Mouse (Mus musculus) limb, embryonic 11.5 days (tissue): Measurements from ENCODE around the gene Nfe2. TPM values are rescaled to one million over a fixed set of nuclear protein-coding genes. Genes with fewer than 3 reads are reported as not detected.

Experiments
- ATAC-seq: fragments of 200-750 bp; cut with Nextera tagmentation; 2 replicates; pipeline ENCODE4 v1.8.0; 2017; ENCODE audit warnings: low read depth; ENCODE audit not compliant: insufficient number of reproducible peaks, low FRiP score, low TSS enrichment
- DNase-seq: peaks from one replicate; pipeline ENCODE4 v3.0.0-alpha.2; 2015; ENCODE audit warnings: low spot score
- H3K27ac ChIP-seq: fragments of 300-500 bp; sonication (generic); replicated peaks from 2 replicates; pipeline ENCODE4 v1.5.1; 2014; ENCODE audit warnings: low read depth, mild to moderate bottlenecking, low read length
- H3K27me3 ChIP-seq: fragments of 300-500 bp; sonication (generic); 2 replicates; pipeline ENCODE4 v1.6.1; 2014; ENCODE audit warnings: mild to moderate bottlenecking, low read length, mixed read lengths; ENCODE audit not compliant: control insufficient read depth, insufficient read depth
- H3K36me3 ChIP-seq: fragments of 300-500 bp; sonication (generic); 2 replicates; pipeline ENCODE4 v1.6.1; 2014; ENCODE audit warnings: mild to moderate bottlenecking, low read length, moderate library complexity, mixed read lengths; ENCODE audit not compliant: control insufficient read depth, insufficient read depth
- H3K4me1 ChIP-seq: fragments of 300-500 bp; sonication (generic); 2 replicates; pipeline ENCODE4 v1.6.1; 2014; ENCODE audit warnings: low read length, mixed read lengths; ENCODE audit not compliant: control insufficient read depth, insufficient read depth
- H3K4me2 ChIP-seq: fragments of 300-500 bp; sonication (generic); 2 replicates; pipeline ENCODE4 v1.6.1; 2014; ENCODE audit warnings: low read depth, mild to moderate bottlenecking, moderate library complexity; ENCODE audit not compliant: severe bottlenecking
- H3K4me3 ChIP-seq: fragments of 300-500 bp; sonication (generic); 2 replicates; pipeline ENCODE4 v1.5.1; 2014; ENCODE audit warnings: low read depth, low read length
- H3K9ac ChIP-seq: fragments of 300-500 bp; sonication (generic); 2 replicates; pipeline ENCODE4 v1.6.1; 2014; ENCODE audit warnings: mild to moderate bottlenecking, low read length
- H3K9me3 ChIP-seq: fragments of 300-500 bp; sonication (generic); 2 replicates; pipeline ENCODE4 v1.6.1; 2016; ENCODE audit warnings: low read length; ENCODE audit not compliant: control insufficient read depth
- WGBS: fragments of 180-500 bp; shearing (Covaris S2); extraction: QIAGEN DNeasy Blood & Tissue Kit; methylation state at CpG from one replicate; pipeline ENCODE4 v1.1.7; 2014; 5-methylcytosine and 5-hydroxymethylcytosine counted together
- microRNA counts: library from miRNA; unstranded; fragments of <30 nt; microRNA quantifications from one replicate; lab custom pipeline; 2016
- microRNA-seq: library from miRNA; unstranded; fragments of <30 nt; microRNA quantifications from one replicate; pipeline ENCODE4, GENCODE M21; 2016
- polyA plus RNA-seq: library from polyadenylated mRNA; unstranded; fragments of >200 nt; fragmentation: Nextera tagmentation; extraction: Ambion mirVana; gene quantifications from 2 replicates; pipeline ENCODE4 v1.2.1, GENCODE M21; 2014

Gene Nfe2
- polyA plus RNA-seq, 1 experiment from 2014 or later: 7.7 TPM

DNA sequence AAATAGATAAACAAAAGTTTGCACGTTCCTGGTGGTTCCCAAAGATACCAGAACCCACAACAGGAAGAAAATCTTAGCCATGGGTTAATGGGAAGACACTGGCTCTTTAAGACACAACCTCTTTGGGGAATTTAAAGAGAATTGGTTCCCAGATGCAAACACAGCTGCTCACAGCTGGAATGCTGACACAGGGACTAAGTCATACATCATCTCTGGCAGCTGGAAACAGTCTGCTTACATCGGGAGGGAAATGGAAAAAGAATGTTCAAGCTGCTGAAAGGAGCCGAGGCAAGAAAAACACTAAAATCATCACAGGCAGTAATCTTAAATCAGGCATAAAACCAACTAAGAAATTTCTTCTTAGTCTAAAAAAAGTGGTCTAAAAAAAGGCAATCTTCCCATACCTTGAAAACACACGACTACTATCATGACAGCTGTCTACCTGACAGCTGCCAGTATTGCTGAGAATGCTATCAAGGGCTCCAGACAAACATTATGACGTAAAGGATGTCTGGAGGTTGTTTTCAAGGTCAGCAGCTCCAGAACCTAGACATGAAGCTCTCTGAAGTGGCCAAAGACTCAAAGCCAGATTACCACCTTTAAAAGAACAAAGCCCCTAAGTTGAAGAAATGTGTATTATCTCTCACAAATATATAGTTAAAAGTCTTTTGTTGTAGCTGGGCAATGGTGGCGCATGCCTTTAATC is 56.0 kb downstream of the Nfe2 start:
- Histone ChIP-seq H3K4me1 (no peaks in the 10 kb centered on the region), H3K36me3 (peaks cover 19% of the 10 kb centered on the region), H3K9me3 (no peaks in the 10 kb centered on the region), H3K27me3 (no peaks in the 10 kb centered on the region), H3K4me3 (no peak overlapping the region), H3K9ac (no peak overlapping the region), H3K4me2 (no peak overlapping the region), H3K27ac (no peak overlapping the region)
- DNase-seq (no peak), ATAC-seq (no peak)
- WGBS: 59% methylated on average over 6 of the region's 6 CpGs

MicroRNA genes within 50 kb of the gene (microRNA counts, 519-probe panel; counts per million panel counts)
- microRNA mmu-miR-148b (lab: Ali Mortazavi, UCI): 4,501 counts per million, percentile 69 among the panel's probes with 10 or more counts

Small RNA genes within 50 kb of the gene (microRNA-seq; reads per million reads assigned to microRNA genes)
- 332 reads per million, percentile 63 among the genes with 10 or more reads in this experiment for gene Mir148b

Other genes starting within 250 kb of the Nfe2 start
- gene Hoxc4, start 239.5 kb downstream of the Nfe2 start, polyA plus RNA-seq: 5.1 and 6.4 TPM in 2 replicates
- gene Smug1, start 91.3 kb downstream of the Nfe2 start, polyA plus RNA-seq: 14.4 and 14.7 TPM in 2 replicates
- gene Cbx5, start 18.6 kb downstream of the Nfe2 start, polyA plus RNA-seq: 210 and 225 TPM in 2 replicates
- gene Hnrnpa1, start 18.0 kb downstream of the Nfe2 start, polyA plus RNA-seq: 1,585 and 1,592 TPM in 2 replicates
- gene Copz1, start 14.3 kb upstream of the Nfe2 start, polyA plus RNA-seq: 320 and 334 TPM in 2 replicates
- gene Gpr84, start 52.2 kb upstream of the Nfe2 start, polyA plus RNA-seq: 0.31 TPM in 1 of 2 replicates, not detected in the other
- gene Zfp385a, start 81.7 kb upstream of the Nfe2 start, polyA plus RNA-seq: 19.2 and 22.9 TPM in 2 replicates
- 28.6 and 31.7 TPM in 2 replicates for gene Itga5, start 108.4 kb upstream of the Nfe2 start, polyA plus RNA-seq
- not detected in 2 replicates for gene Gtsf1, start 172.1 kb upstream of the Nfe2 start, polyA plus RNA-seq
- not detected in 2 replicates for gene Gtsf2, start 190.1 kb upstream of the Nfe2 start, polyA plus RNA-seq
- 1.2 and 1.3 TPM in 2 replicates for gene Nckap1l, start 195.4 kb upstream of the Nfe2 start, polyA plus RNA-seq
- 3.0 and 3.5 TPM in 2 replicates for gene Pde1b, start 244.6 kb upstream of the Nfe2 start, polyA plus RNA-seq